Comparison of ENCODE assay signal across 21 mouse cellular contexts in the genomic region with DNA sequence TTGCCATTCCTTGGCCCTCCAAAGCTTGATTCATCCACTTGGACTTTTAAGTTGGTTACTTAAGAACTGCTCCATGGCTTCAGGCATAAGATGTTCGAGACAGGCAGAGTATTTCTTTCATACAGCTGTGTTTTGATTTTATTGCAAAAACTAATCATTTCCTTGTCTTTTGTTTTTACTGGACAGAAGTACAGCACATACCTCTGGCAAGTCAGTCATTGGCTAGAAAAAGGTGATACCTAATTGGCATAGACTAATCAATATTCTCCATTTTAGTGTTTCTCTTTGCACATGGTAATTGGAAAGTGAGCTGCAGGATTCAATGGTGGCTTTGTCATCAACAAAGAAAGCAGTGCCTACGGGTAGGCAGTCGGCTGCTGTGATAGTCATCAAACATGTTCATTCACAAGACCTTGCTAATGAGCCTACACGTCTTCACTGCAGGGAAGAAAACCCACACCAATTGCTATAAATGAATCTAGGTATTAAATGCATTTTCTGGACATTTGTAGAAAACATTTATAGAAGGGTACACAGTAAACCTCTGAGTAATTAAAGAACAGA. TPM values are rescaled to one million over a fixed set of nuclear protein-coding genes. Genes with fewer than 3 reads are reported as not detected.
DNase-seq lines count a peak whose midpoint lies in the region; ATAC-seq and TF ChIP-seq lines count a peak whose summit lies in the region.
"Had no signal": no experiment of that assay in that cellular context is flagged by ENCODE, and none has a peak within 500 bp of the region (broad histone marks: within the 10 kb centered on the region; RNA-seq: fewer than 3 reads in every experiment).

No protein-coding gene starts in this region.

- no peak overlapping the region for H3K9ac ChIP-seq in forebrain, embryonic 13.5 days
- H3K9ac ChIP-seq in forebrain, embryonic 15.5 days (replicated peaks), result no peak overlapping the region
- no peak overlapping the region for H3K9ac ChIP-seq in intestine, embryonic 15.5 days
- H3K9ac ChIP-seq: hindbrain, embryonic 12.5 days; hindbrain, embryonic 15.5 days had no signal

- peak; percentile 69; the same call in 1 of the 2 replicates for ATAC-seq in forebrain, embryonic 13.5 days
- peak; percentile 58; the same call in 1 of the 2 replicates for ATAC-seq in forebrain, embryonic 15.5 days (replicated peaks)
- ATAC-seq in intestine, embryonic 15.5 days, result no peak
- ATAC-seq: activated CD4-positive, CD25-positive, alpha-beta regulatory T cell, adult 4 months had no signal

- TF ChIP-seq POLR2A in brain, embryonic 14.5 days (IDR thresholded peaks at IDR 0.05; ENCODE audit: borderline replicate concordance, extremely low read depth, insufficient read depth, insufficient read length, poor library complexity, severe bottlenecking), result no peak

- no peaks in the 10 kb centered on the region for H3K36me3 ChIP-seq in forebrain, embryonic 13.5 days (ENCODE audit: poor library complexity, severe bottlenecking)
- no peaks in the 10 kb centered on the region for H3K36me3 ChIP-seq in forebrain, embryonic 10.5 days (replicated peaks)
- H3K36me3 ChIP-seq in forebrain, embryonic 15.5 days, result no peaks in the 10 kb centered on the region
- no peaks in the 10 kb centered on the region for H3K36me3 ChIP-seq in intestine, embryonic 15.5 days
- H3K36me3 ChIP-seq: hindbrain, embryonic 12.5 days; hindbrain, embryonic 15.5 days had no signal

- no peak for TF ChIP-seq CTCF in brain, embryonic 14.5 days (IDR thresholded peaks at IDR 0.05; ENCODE audit: borderline replicate concordance, extremely low read depth, insufficient read depth, insufficient read length)

- no peaks in the 10 kb centered on the region for H3K9me3 ChIP-seq in forebrain, embryonic 13.5 days (replicated peaks)
- H3K9me3 ChIP-seq in forebrain, embryonic 10.5 days, result no peaks in the 10 kb centered on the region
- no peaks in the 10 kb centered on the region for H3K9me3 ChIP-seq in forebrain, embryonic 15.5 days
- no peaks in the 10 kb centered on the region for H3K9me3 ChIP-seq in intestine, embryonic 15.5 days
- H3K9me3 ChIP-seq: hindbrain, embryonic 12.5 days; hindbrain, embryonic 15.5 days had no signal

- H3K4me1 ChIP-seq in forebrain, embryonic 13.5 days, result no peaks in the 10 kb centered on the region
- 0 out of 2 replicates have a peak, but pooled peaks cover 7% of the 10 kb centered on the region for H3K4me1 ChIP-seq in forebrain, embryonic 10.5 days
- no peaks in the 10 kb centered on the region for H3K4me1 ChIP-seq in forebrain, embryonic 15.5 days
- H3K4me1 ChIP-seq in intestine, embryonic 15.5 days (replicated peaks), result no peaks in the 10 kb centered on the region
- H3K4me1 ChIP-seq: hindbrain, embryonic 12.5 days; hindbrain, embryonic 15.5 days had no signal

- H3K4me2 ChIP-seq in forebrain, embryonic 13.5 days, result no peak overlapping the region
- H3K4me2 ChIP-seq in forebrain, embryonic 15.5 days (replicated peaks), result no peak overlapping the region
- no peak overlapping the region for H3K4me2 ChIP-seq in intestine, embryonic 15.5 days (replicated peaks)
- H3K4me2 ChIP-seq: heart, embryonic 11.5 days; hindbrain, embryonic 12.5 days; hindbrain, embryonic 15.5 days had no signal

- no peaks in the 10 kb centered on the region for H3K27me3 ChIP-seq in forebrain, embryonic 13.5 days
- H3K27me3 ChIP-seq in forebrain, embryonic 10.5 days (ENCODE audit: poor library complexity, severe bottlenecking), result no peaks in the 10 kb centered on the region
- H3K27me3 ChIP-seq in forebrain, embryonic 15.5 days, result no peaks in the 10 kb centered on the region
- H3K27me3 ChIP-seq in intestine, embryonic 15.5 days (replicated peaks), result no peaks in the 10 kb centered on the region
- H3K27me3 ChIP-seq: hindbrain, embryonic 12.5 days; hindbrain, embryonic 15.5 days had no signal

- 9% methylated on average over 4 of the region's 4 CpGs for WGBS in forebrain, embryonic 13.5 days
- WGBS in forebrain, embryonic 10.5 days, result 43% methylated on average over 4 of the region's 4 CpGs
- 10% methylated on average over 4 of the region's 4 CpGs for WGBS in forebrain, embryonic 15.5 days
- WGBS in intestine, embryonic 15.5 days, result 77% methylated on average over 4 of the region's 4 CpGs

- no peak overlapping the region for H3K27ac ChIP-seq in forebrain, embryonic 13.5 days
- H3K27ac ChIP-seq in forebrain, embryonic 10.5 days, result no peak overlapping the region
- no peak overlapping the region for H3K27ac ChIP-seq in forebrain, embryonic 15.5 days (replicated peaks)
- H3K27ac ChIP-seq in intestine, embryonic 15.5 days, result no peak overlapping the region
- H3K27ac ChIP-seq: hindbrain, embryonic 12.5 days; hindbrain, embryonic 15.5 days had no signal

- DNase-seq in embryo, embryonic 11 days, result peak; percentile 5
- DNase-seq in embryo, embryonic 10.5 days (ENCODE audit: low spot score), result no peak
- no peak for DNase-seq in forebrain, embryonic 10.5 days (ENCODE audit: extremely low spot score, low spot score)
- DNase-seq in brain, embryonic 14.5 days (ENCODE audit: low read depth), result peak; percentile 67
- no peak for DNase-seq in urinary bladder, adult 2 months (ENCODE audit: low spot score)
- DNase-seq: adrenal gland, adult 8-10 months; adrenal gland, postnatal 25 days; cerebellum, adult 18-20 months; cerebellum, adult 9-11 months; cerebellum, postnatal 25 days; gastrocnemius, postnatal 10 days; gastrocnemius, postnatal 36 days; heart, adult 11 months; kidney, adult 11 months had no signal

- no peak overlapping the region for H3K4me3 ChIP-seq in forebrain, embryonic 13.5 days
- no peak overlapping the region for H3K4me3 ChIP-seq in forebrain, embryonic 10.5 days
- no peak overlapping the region for H3K4me3 ChIP-seq in forebrain, embryonic 15.5 days
- H3K4me3 ChIP-seq in intestine, embryonic 15.5 days (replicated peaks), result no peak overlapping the region
- H3K4me3 ChIP-seq: hindbrain, embryonic 12.5 days; hindbrain, embryonic 15.5 days had no signal

RNA-seq across cellular contexts. Expression of a gene that starts 37.9 kb away (rescaled TPM):
- polyA plus RNA-seq in forebrain, embryonic 13.5 days (2015; fragmentation: Nextera tagmentation; extraction: Ambion mirVana), result 1.1 TPM in 2 replicates
- 1.1 and 1.5 TPM in 2 replicates for polyA plus RNA-seq in forebrain, embryonic 10.5 days (2016; fragmentation: Nextera tagmentation; extraction: Ambion mirVana)
- polyA plus RNA-seq in brain, embryonic 14.5 days (2012; rRNA removed), result 1.2 and 2.9 TPM in 2 replicates
- polyA plus RNA-seq in forebrain, embryonic 15.5 days (2015; fragmentation: Nextera tagmentation; extraction: Ambion mirVana), result 1.8 and 2.3 TPM in 2 replicates
- 1.1 and 1.4 TPM in 2 replicates for polyA plus RNA-seq in urinary bladder, adult 2 months (2012; rRNA removed)
- 1.9 and 2.1 TPM in 2 replicates for polyA plus RNA-seq in intestine, embryonic 15.5 days (2015; fragmentation: Nextera tagmentation; extraction: Ambion mirVana)

Comparison
In these comparisons a context has a peak if more than half of its experiments do, and no peak if none do; other contexts are left out.
1. DNase-seq: peak in embryo, embryonic 11 days (single experiment) and brain, embryonic 14.5 days (single experiment); none in embryo, embryonic 10.5 days (single experiment), forebrain, embryonic 10.5 days (single experiment) and urinary bladder, adult 2 months (single experiment).